Mouse (Mus musculus) G1E (cell line): ENCODE data around the gene Spry1. TPM values are rescaled to one million over a fixed set of nuclear protein-coding genes. Genes with fewer than 3 reads are reported as not detected.

Source experiments
- ATAC-seq: 2 replicates; pipeline ENCODE4 v1.8.0; 2016; ENCODE audit warnings: mild to moderate bottlenecking; ENCODE audit not compliant: insufficient number of reproducible peaks, poor library complexity, low FRiP score, severe bottlenecking; ENCODE audit errors: extremely low read depth
- DNase-seq: peaks from one replicate; pipeline ENCODE4 v3.0.0; 2012; ENCODE audit warnings: low spot score
- H3K27me3 ChIP-seq: 2 replicates; pipeline ENCODE4 v1.6.1; 2012; ENCODE audit warnings: mild to moderate bottlenecking, low read length, inconsistent platforms; ENCODE audit not compliant: insufficient read depth
- H3K36me3 ChIP-seq: replicated peaks from 2 replicates; pipeline ENCODE3; 2012; ENCODE audit warnings: mild to moderate bottlenecking, inconsistent platforms
- H3K4me1 ChIP-seq: 2 replicates; pipeline ENCODE4 v1.6.1; 2012; ENCODE audit warnings: low read depth, low read length, inconsistent platforms, mixed read lengths; ENCODE audit not compliant: insufficient read depth
- H3K4me3 ChIP-seq: 2 replicates; pipeline ENCODE4 v1.5.1; 2012; ENCODE audit warnings: low read depth, mild to moderate bottlenecking, inconsistent platforms, low read length, moderate library complexity, mixed read lengths
- H3K9me3 ChIP-seq: replicated peaks from 2 replicates; pipeline ENCODE4 v1.6.1; 2012; ENCODE audit warnings: inconsistent platforms
- CTCF ChIP-seq: IDR thresholded peaks from 2 replicates; pipeline ENCODE4 v1.5.1; 2012; ENCODE audit warnings: low read depth, low read length, inconsistent platforms, mixed read lengths
- GATA1 ChIP-seq: IDR thresholded peaks from 2 replicates; pipeline ENCODE4 v1.6.1; 2012; ENCODE audit warnings: borderline replicate concordance, low read length, inconsistent platforms, mixed read lengths
- GATA2 ChIP-seq: IDR thresholded peaks from 2 replicates; pipeline ENCODE4 v1.6.1; 2012; ENCODE audit warnings: low read depth, low read length, inconsistent platforms, borderline replicate concordance
- POLR2AphosphoS5 ChIP-seq: IDR thresholded peaks from 2 replicates; pipeline ENCODE4 v1.6.1; 2012; ENCODE audit warnings: low read depth, low read length, inconsistent platforms; ENCODE audit not compliant: insufficient replicate concordance
- TAL1 ChIP-seq: conservative IDR thresholded peaks from 2 replicates; pipeline ENCODE4 v1.6.1; 2012; ENCODE audit warnings: low read depth, low read length, inconsistent platforms, mixed read lengths
- polyA plus RNA-seq: library from polyadenylated mRNA; stranded (reverse); fragments of >175 nt; gene quantifications from 2 replicates; pipeline ENCODE4 v1.2.3, GENCODE M21; 2012
- total RNA-seq, 2 experiments: library from RNA; stranded (forward) in 1 of 2; stranded (reverse) in 1 of 2; fragments of 200-1000 nt in 1 of 2; fragments of >200 nt in 1 of 2; fragmentation: Nextera tagmentation in 1 of 2; gene quantifications; 2 replicates each; pipeline ENCODE4 v1.2.3; 2014 to 2017

The Spry1 gene
- total and polyA plus RNA-seq, 3 experiments = 3.9 to 28.4 (median 5.7) TPM

- H3K9me3 ChIP-seq = no peaks in the 10 kb centered on the region
- H3K4me3 ChIP-seq = no peak overlapping the region
- DNase-seq (no peak), ATAC-seq (no peak)
- H3K36me3 ChIP-seq = peaks cover 61% of the 10 kb centered on the region
- no peaks in the 10 kb centered on the region for H3K27me3 ChIP-seq
- no peak for TF ChIP-seq POLR2AphosphoS5
- no peak for TF ChIP-seq TAL1
- TF ChIP-seq GATA2 = no peak
- TF ChIP-seq CTCF = no peak
- TF ChIP-seq GATA1 = no peak
- H3K4me1 ChIP-seq = peaks cover 27% of the 10 kb centered on the region
Measured at GRCm38 (mm10) chr3:37643903-37644302, 4.2 kb downstream of the Spry1 start.

GRCm38 (mm10) chr3:37645061-37645460, 5.3 kb downstream of the Spry1 start:
- peaks cover 65% of the 10 kb centered on the region for H3K36me3 ChIP-seq
- peaks cover 27% of the 10 kb centered on the region for H3K4me1 ChIP-seq
- H3K27me3 ChIP-seq = no peaks in the 10 kb centered on the region
- no peak overlapping the region for H3K4me3 ChIP-seq
- no peaks in the 10 kb centered on the region for H3K9me3 ChIP-seq
- DNase-seq (no peak), ATAC-seq (no peak)
- TF ChIP-seq GATA2 = no peak

- H3K4me1 ChIP-seq = peaks cover 33% of the 10 kb centered on the region
- no peaks in the 10 kb centered on the region for H3K9me3 ChIP-seq
- TF ChIP-seq CTCF = no peak
- TF ChIP-seq GATA2 = no peak
- TF ChIP-seq POLR2AphosphoS5 = no peak
- no peak for TF ChIP-seq GATA1
- no peak for TF ChIP-seq TAL1
- no peaks in the 10 kb centered on the region for H3K27me3 ChIP-seq
- ATAC-seq (no peak), DNase-seq (no peak)
- peaks cover 68% of the 10 kb centered on the region for H3K36me3 ChIP-seq
- no peak overlapping the region for H3K4me3 ChIP-seq
Measured at GRCm38 (mm10) chr3:37646221-37646620, 6.5 kb downstream of the Spry1 start.

- Histone ChIP-seq H3K9me3 (no peaks in the 10 kb centered on the region), H3K36me3 (peaks cover 62% of the 10 kb centered on the region), H3K4me3 (no peak overlapping the region), H3K4me1 (peaks cover 31% of the 10 kb centered on the region), H3K27me3 (no peaks in the 10 kb centered on the region)
- ATAC-seq (no peak), DNase-seq (no peak)
- TF ChIP-seq TAL1 (no peak), GATA2 (no peak), CTCF (no peak), GATA1 (no peak), POLR2AphosphoS5 (no peak)
Measured at GRCm38 (mm10) chr3:37647225-37647624, 7.5 kb downstream of the Spry1 start.

- Histone ChIP-seq H3K4me3 (no peak overlapping the region), H3K9me3 (no peaks in the 10 kb centered on the region), H3K36me3 (peaks cover 52% of the 10 kb centered on the region), H3K4me1 (peaks cover 31% of the 10 kb centered on the region), H3K27me3 (no peaks in the 10 kb centered on the region)
- ATAC-seq = no peak
- TF ChIP-seq GATA2 (no peak), GATA1 (no peak), CTCF (no peak), TAL1 (no peak)
- no peak for DNase-seq
Measured at GRCm38 (mm10) chr3:37648244-37648643, 8.5 kb downstream of the Spry1 start.

GRCm38 (mm10) chr3:37649281-37649680, 9.5 kb downstream of the Spry1 start:
- H3K9me3 ChIP-seq = no peaks in the 10 kb centered on the region
- TF ChIP-seq TAL1 (no peak), GATA2 (no peak), GATA1 (no peak)
- H3K27me3 ChIP-seq = no peaks in the 10 kb centered on the region
- H3K36me3 ChIP-seq = peaks cover 43% of the 10 kb centered on the region
- H3K4me3 ChIP-seq = no peak overlapping the region
- DNase-seq (no peak), ATAC-seq (no peak)
- H3K4me1 ChIP-seq = peaks cover 33% of the 10 kb centered on the region

- DNase-seq (no peak), ATAC-seq (no peak)
- no peak for TF ChIP-seq TAL1
- no peak for TF ChIP-seq CTCF
- no peak for TF ChIP-seq POLR2AphosphoS5
- no peak for TF ChIP-seq GATA2
- no peak for TF ChIP-seq GATA1
- H3K4me1 ChIP-seq = peaks cover 50% of the 10 kb centered on the region
- no peaks in the 10 kb centered on the region for H3K9me3 ChIP-seq
- no peak overlapping the region for H3K4me3 ChIP-seq
- H3K27me3 ChIP-seq = no peaks in the 10 kb centered on the region
- H3K36me3 ChIP-seq = peaks cover 16% of the 10 kb centered on the region
Measured at GRCm38 (mm10) chr3:37652537-37652936, 12.8 kb downstream of the Spry1 start.
